Comparison of ENCODE assay signal across 18 mouse cellular contexts in the genomic region with DNA sequence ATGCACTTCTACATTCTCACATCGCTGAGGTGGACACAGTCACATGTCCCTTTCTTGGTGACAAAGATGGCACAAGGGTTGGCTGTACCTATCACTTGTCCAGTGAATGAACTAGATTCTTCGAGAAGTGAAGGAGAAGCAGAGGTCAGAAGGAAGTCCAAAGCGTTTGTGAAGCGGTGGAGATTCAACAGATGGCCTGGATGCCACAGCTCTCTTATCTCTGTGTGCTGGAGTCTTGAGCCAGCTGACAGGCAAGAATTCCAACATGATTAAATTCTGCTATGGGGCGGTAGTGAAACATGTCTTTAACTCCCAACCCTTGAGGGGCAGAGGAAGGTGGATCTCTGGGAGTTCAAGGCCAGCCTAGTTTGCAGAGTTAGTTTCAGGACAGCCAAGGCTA.
"Had no signal": no experiment of that assay in that cellular context is flagged by ENCODE, and none has a peak within 500 bp of the region (broad histone marks: within the 10 kb centered on the region; RNA-seq: fewer than 3 reads in every experiment).

No protein-coding gene starts in this region.

- H3K27ac ChIP-seq: midbrain, embryonic 10.5 days; midbrain, embryonic 12.5 days; neural tube, embryonic 13.5 days; neural tube, embryonic 15.5 days had no signal

- ATAC-seq: midbrain, embryonic 16.5 days had no signal

- H3K4me2 ChIP-seq: lung, embryonic 14.5 days; midbrain, embryonic 12.5 days; neural tube, embryonic 13.5 days; neural tube, embryonic 15.5 days had no signal

- H3K9ac ChIP-seq: lung, embryonic 14.5 days; midbrain, embryonic 12.5 days; neural tube, embryonic 13.5 days; neural tube, embryonic 15.5 days had no signal

- H3K4me3 ChIP-seq: midbrain, embryonic 10.5 days; midbrain, embryonic 12.5 days; myocyte; neural tube, embryonic 13.5 days; neural tube, embryonic 15.5 days had no signal

- H3K9me3 ChIP-seq: midbrain, embryonic 10.5 days; midbrain, embryonic 12.5 days; neural tube, embryonic 13.5 days; neural tube, embryonic 15.5 days had no signal

- DNase-seq: lung, embryonic 14.5 days; lung, postnatal 10 days; lung, postnatal 4 days; midbrain, embryonic 14.5 days; retina, postnatal 1 day; right cerebral cortex, adult 18-20 months; right cerebral cortex, postnatal 25 days; right cerebral cortex, postnatal 4 days; spleen, adult 18-20 months; thymus, adult 18-20 months; thymus, postnatal 14 days; thymus, postnatal 36 days had no signal

- H3K4me1 ChIP-seq: midbrain, embryonic 10.5 days; midbrain, embryonic 12.5 days; neural tube, embryonic 13.5 days; neural tube, embryonic 15.5 days had no signal

- H3K36me3 ChIP-seq: midbrain, embryonic 10.5 days; midbrain, embryonic 12.5 days; neural tube, embryonic 13.5 days; neural tube, embryonic 15.5 days had no signal

- H3K27me3 ChIP-seq: midbrain, embryonic 12.5 days; neural tube, embryonic 13.5 days; neural tube, embryonic 15.5 days had no signal
